Comparison of ENCODE assay signal across 9 mouse cellular contexts in genomic region chr2:28688431-28688830, GRCm38 (mm10). TPM values are rescaled to one million over a fixed set of nuclear protein-coding genes. Genes with fewer than 3 reads are reported as not detected.
DNase-seq lines count a peak whose midpoint lies in the region; ATAC-seq and TF ChIP-seq lines count a peak whose summit lies in the region.
"Had no signal": no experiment of that assay in that cellular context is flagged by ENCODE, and none has a peak within 500 bp of the region (broad histone marks: within the 10 kb centered on the region; RNA-seq: fewer than 3 reads in every experiment).

No protein-coding gene starts in this region.

- DNase-seq in hindbrain, embryonic 14.5 days (ENCODE audit: low spot score): peak; percentile 55
- DNase-seq in 3T3-L1 (ENCODE audit: low read depth, low spot score) (peak; percentile 61), ES-E14 (ENCODE audit: low read depth, low spot score) (peak; percentile 7)
- peak; percentile 64 for DNase-seq in embryonic facial prominence, embryonic 11.5 days (ENCODE audit: low spot score)
- DNase-seq in retina, embryonic 14.5 days (ENCODE audit: low spot score): peak; percentile 76
- DNase-seq in cerebellum, postnatal 36 days: no peak
- DNase-seq in heart, adult 9 months (ENCODE audit: low spot score in 2 of 2): no peak

- in situ Hi-C loops in ES-E14 (cut with MboI; ENCODE audit: low sequenced_read_pairs in 2 of 2, unreplicated experiment in 2 of 2): no loop called here

- H3K9me3 ChIP-seq in hindbrain, embryonic 14.5 days (ENCODE audit: control insufficient read depth, low read length): no peaks in the 10 kb centered on the region
- H3K9me3 ChIP-seq in hindbrain, embryonic 12.5 days (replicated peaks): no peaks in the 10 kb centered on the region
- no peaks in the 10 kb centered on the region for H3K9me3 ChIP-seq in ES-E14 (ENCODE audit: control insufficient read depth, insufficient read depth, low read depth, low read length)
- H3K9me3 ChIP-seq in embryonic facial prominence, embryonic 11.5 days (replicated peaks; ENCODE audit: control insufficient read depth, low read length): no peaks in the 10 kb centered on the region
- H3K9me3 ChIP-seq: limb, embryonic 13.5 days had no signal

- no peak overlapping the region for H3K9ac ChIP-seq in hindbrain, embryonic 14.5 days
- no peak overlapping the region for H3K9ac ChIP-seq in hindbrain, embryonic 12.5 days
- H3K9ac ChIP-seq in ES-E14 (ENCODE audit: insufficient read depth, low read depth, low read length, poor library complexity, severe bottlenecking): no peak overlapping the region
- H3K9ac ChIP-seq in embryonic facial prominence, embryonic 11.5 days (replicated peaks; ENCODE audit: low read length): no peak overlapping the region
- H3K9ac ChIP-seq: limb, embryonic 13.5 days had no signal

- H3K4me2 ChIP-seq in hindbrain, embryonic 14.5 days (replicated peaks): no peak overlapping the region
- no peak overlapping the region for H3K4me2 ChIP-seq in hindbrain, embryonic 12.5 days (replicated peaks)
- H3K4me2 ChIP-seq in embryonic facial prominence, embryonic 11.5 days (ENCODE audit: low read depth, low read length): no peak overlapping the region
- H3K4me2 ChIP-seq: limb, embryonic 13.5 days had no signal

- WGBS in hindbrain, embryonic 14.5 days: 48% methylated on average over 3 of the region's 3 CpGs
- 45% methylated on average over 3 of the region's 3 CpGs for WGBS in hindbrain, embryonic 12.5 days
- 56% methylated on average over 3 of the region's 3 CpGs for WGBS in embryonic facial prominence, embryonic 11.5 days

- H3K27me3 ChIP-seq in hindbrain, embryonic 14.5 days (ENCODE audit: control insufficient read depth, insufficient read depth, low read length): no peaks in the 10 kb centered on the region
- H3K27me3 ChIP-seq in hindbrain, embryonic 12.5 days: no peaks in the 10 kb centered on the region
- H3K27me3 ChIP-seq in embryonic facial prominence, embryonic 11.5 days (ENCODE audit: control insufficient read depth, insufficient read depth, low read length): no peaks in the 10 kb centered on the region
- H3K27me3 ChIP-seq: limb, embryonic 13.5 days had no signal

- no peak overlapping the region for H3K4me3 ChIP-seq in hindbrain, embryonic 14.5 days (replicated peaks; ENCODE audit: low read length)
- H3K4me3 ChIP-seq in hindbrain, embryonic 12.5 days: no peak overlapping the region
- H3K4me3 ChIP-seq in ES-E14 (ENCODE audit: insufficient read depth in 1 of 2, low read depth in 1 of 2, low read length in 2 of 2, poor library complexity in 1 of 2, severe bottlenecking in 1 of 2): no peak overlapping the region
- no peak overlapping the region for H3K4me3 ChIP-seq in embryonic facial prominence, embryonic 11.5 days (ENCODE audit: low read depth, low read length)
- H3K4me3 ChIP-seq: limb, embryonic 13.5 days had no signal

- H3K27ac ChIP-seq in hindbrain, embryonic 14.5 days: no peak overlapping the region
- H3K27ac ChIP-seq in hindbrain, embryonic 12.5 days: no peak overlapping the region
- H3K27ac ChIP-seq in ES-E14 (ENCODE audit: insufficient read depth, low read depth, low read length, poor library complexity, severe bottlenecking): no peak overlapping the region
- no peak overlapping the region for H3K27ac ChIP-seq in embryonic facial prominence, embryonic 11.5 days (replicated peaks; ENCODE audit: low read depth, low read length)
- H3K27ac ChIP-seq: limb, embryonic 13.5 days had no signal

- ATAC-seq in hindbrain, embryonic 14.5 days (ENCODE audit: low FRiP score): no peak
- no peak for ATAC-seq in hindbrain, embryonic 12.5 days (ENCODE audit: low FRiP score)
- no peak for ATAC-seq in embryonic facial prominence, embryonic 11.5 days (replicated peaks; ENCODE audit: insufficient number of reproducible peaks, low FRiP score, low TSS enrichment, low read depth)

- no peaks in the 10 kb centered on the region for H3K4me1 ChIP-seq in hindbrain, embryonic 14.5 days (replicated peaks; ENCODE audit: control insufficient read depth, insufficient read depth, low read length)
- H3K4me1 ChIP-seq in hindbrain, embryonic 12.5 days: no peaks in the 10 kb centered on the region
- no peaks in the 10 kb centered on the region for H3K4me1 ChIP-seq in ES-E14 (ENCODE audit: control insufficient read depth in 2 of 2, insufficient read depth in 2 of 2, low read length in 2 of 2, poor library complexity in 1 of 2)
- no peaks in the 10 kb centered on the region for H3K4me1 ChIP-seq in embryonic facial prominence, embryonic 11.5 days (ENCODE audit: control insufficient read depth, insufficient read depth, low read length)
- H3K4me1 ChIP-seq: limb, embryonic 13.5 days had no signal

- peaks cover 62% of the 10 kb centered on the region for H3K36me3 ChIP-seq in hindbrain, embryonic 14.5 days (replicated peaks; ENCODE audit: control insufficient read depth, insufficient read depth)
- H3K36me3 ChIP-seq in hindbrain, embryonic 12.5 days: peaks cover 52% of the 10 kb centered on the region
- peaks cover 20% of the 10 kb centered on the region for H3K36me3 ChIP-seq in ES-E14 (ENCODE audit: control insufficient read depth, insufficient read depth, low read length, poor library complexity, severe bottlenecking)
- H3K36me3 ChIP-seq in embryonic facial prominence, embryonic 11.5 days (replicated peaks; ENCODE audit: control insufficient read depth, insufficient read depth, low read depth, low read length): peaks cover 4% of the 10 kb centered on the region

TF ChIP-seq in ES-E14, 5 proteins besides CTCF, POLR2A, EP300 and RAD21:
- TF ChIP-seq CHD2 (IDR thresholded peaks at IDR 0.05; ENCODE audit: low read depth, low read length) (no peak), HCFC1 (IDR thresholded peaks at IDR 0.05; ENCODE audit: borderline replicate concordance, insufficient read depth, low read length) (no peak), ZNF384 (IDR thresholded peaks at IDR 0.05; ENCODE audit: low read depth, low read length) (no peak), ZC3H11A (IDR thresholded peaks at IDR 0.05; ENCODE audit: borderline replicate concordance, low read depth, low read length) (no peak)

RNA-seq across cellular contexts. Expression of gene Spaca9, which starts 11.1 kb away (rescaled TPM):
- polyA plus RNA-seq in hindbrain, embryonic 14.5 days (2014; fragmentation: Nextera tagmentation; extraction: Ambion mirVana): 4.1 and 6.2 TPM in 2 replicates
- polyA plus RNA-seq in hindbrain, embryonic 12.5 days (2016; fragmentation: Nextera tagmentation; extraction: Ambion mirVana): 2.1 and 3.8 TPM in 2 replicates
- total RNA-seq in ES-E14 (2012; rRNA removed): not detected in 2 replicates
- polyA plus RNA-seq in embryonic facial prominence, embryonic 11.5 days (2014; fragmentation: Nextera tagmentation; extraction: Ambion mirVana): 1.4 and 2.1 TPM in 2 replicates

RNA-seq across cellular contexts. Expression of gene Ak8, which starts 11.5 kb away (rescaled TPM):
- 2.2 and 2.7 TPM in 2 replicates for polyA plus RNA-seq in hindbrain, embryonic 14.5 days (2014; fragmentation: Nextera tagmentation; extraction: Ambion mirVana)
- 1.2 and 1.4 TPM in 2 replicates for polyA plus RNA-seq in hindbrain, embryonic 12.5 days (2016; fragmentation: Nextera tagmentation; extraction: Ambion mirVana)
- 0.26 and 0.49 TPM in 2 replicates for total RNA-seq in ES-E14 (2012; rRNA removed)
- 0.75 and 0.97 TPM in 2 replicates for polyA plus RNA-seq in embryonic facial prominence, embryonic 11.5 days (2014; fragmentation: Nextera tagmentation; extraction: Ambion mirVana)

RNA-seq across cellular contexts. Expression of gene Tsc1, which starts 47.4 kb away (rescaled TPM):
- polyA plus RNA-seq in hindbrain, embryonic 14.5 days (2014; fragmentation: Nextera tagmentation; extraction: Ambion mirVana): 29.2 and 29.4 TPM in 2 replicates
- 32.1 and 32.4 TPM in 2 replicates for polyA plus RNA-seq in hindbrain, embryonic 12.5 days (2016; fragmentation: Nextera tagmentation; extraction: Ambion mirVana)
- 14.9 and 18.3 TPM in 2 replicates for total RNA-seq in ES-E14 (2012; rRNA removed)
- 16.4 and 17.9 TPM in 2 replicates for polyA plus RNA-seq in embryonic facial prominence, embryonic 11.5 days (2014; fragmentation: Nextera tagmentation; extraction: Ambion mirVana)

Comparison
In these comparisons a context has a peak if more than half of its experiments do, and no peak if none do; other contexts are left out.
1. DNase-seq: peak in hindbrain, embryonic 14.5 days (single experiment), 3T3-L1 (single experiment), ES-E14 (single experiment), embryonic facial prominence, embryonic 11.5 days (single experiment) and retina, embryonic 14.5 days (single experiment); none in cerebellum, postnatal 36 days (0 of 2) and heart, adult 9 months (0 of 2).